Mouse (Mus musculus) heart, adult 2 months (tissue): ENCODE measurements at regions not wholly inside any gene's neighbourhood (a gene's known extent, or its start where the extent isn't known, plus 50 kb on each side); places are given as distances from the start of the nearest gene placed in this dataset.

Source experiments
- CTCF ChIP-seq: fragments of 200-600 bp; IDR thresholded peaks from 2 replicates; pipeline ENCODE4 v1.8.1; 2022; ENCODE audit warnings: antibody characterized with exemption, mild to moderate bottlenecking, moderate library complexity
- POLR2A ChIP-seq: fragments of 200-500 bp; IDR thresholded peaks from 2 replicates; pipeline ENCODE4 v1.6.1; 2011; ENCODE audit warnings: mild to moderate bottlenecking, low read depth, low read length, control low read depth; ENCODE audit not compliant: insufficient read depth

DNA sequence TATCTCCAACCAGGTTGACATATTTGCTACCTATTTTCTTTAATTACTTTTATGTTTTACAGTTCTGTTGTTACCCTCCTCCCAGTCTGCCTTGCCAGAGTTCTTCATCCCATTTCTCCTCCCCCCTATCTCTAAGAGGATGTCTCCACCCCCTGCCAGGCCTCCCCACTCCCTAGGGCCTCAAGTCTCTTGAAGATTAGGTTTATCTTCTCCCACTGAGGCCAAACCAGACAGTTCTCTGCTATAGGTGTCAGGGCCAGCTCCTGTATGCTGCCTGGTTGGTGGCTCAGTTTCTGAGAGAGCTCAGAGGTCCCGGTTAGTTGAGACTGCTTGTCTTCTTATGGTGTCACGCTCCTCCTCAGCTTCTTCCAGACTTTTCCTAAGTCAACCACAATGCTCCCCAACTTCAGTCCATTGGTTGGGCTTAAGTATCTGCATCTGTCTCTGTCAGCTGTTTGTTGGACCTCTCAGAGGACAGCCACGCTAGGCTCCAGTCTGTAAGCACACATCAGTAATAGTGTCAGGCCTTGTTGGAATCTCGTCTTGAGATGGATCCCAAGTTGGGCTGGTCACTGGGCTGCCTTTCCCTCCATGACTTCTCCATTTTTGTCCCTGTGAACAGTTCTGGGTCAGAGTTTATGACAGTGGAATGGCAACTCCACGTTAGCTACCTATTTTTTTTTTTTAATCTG is 920.4 kb upstream of the Celf2 start:
- TF ChIP-seq CTCF: no peak
- no peak for TF ChIP-seq POLR2A
